Mouse (Mus musculus) ES-Bruce4 (cell line): ENCODE results near the gene Wdr77.

Experiments used
- CTCF ChIP-seq: IDR thresholded peaks from one replicate; pipeline ENCODE4 v1.8.1; 2011; ENCODE audit warnings: low read depth, low read length
- EP300 ChIP-seq: IDR thresholded peaks from 2 replicates; pipeline ENCODE4 v1.6.1; 2011; ENCODE audit warnings: low read depth, low read length; ENCODE audit not compliant: insufficient read depth
- POLR2A ChIP-seq: IDR thresholded peaks from one replicate; pipeline ENCODE4 v1.8.1; 2011; ENCODE audit warnings: low read length; ENCODE audit not compliant: insufficient read depth

DNA sequence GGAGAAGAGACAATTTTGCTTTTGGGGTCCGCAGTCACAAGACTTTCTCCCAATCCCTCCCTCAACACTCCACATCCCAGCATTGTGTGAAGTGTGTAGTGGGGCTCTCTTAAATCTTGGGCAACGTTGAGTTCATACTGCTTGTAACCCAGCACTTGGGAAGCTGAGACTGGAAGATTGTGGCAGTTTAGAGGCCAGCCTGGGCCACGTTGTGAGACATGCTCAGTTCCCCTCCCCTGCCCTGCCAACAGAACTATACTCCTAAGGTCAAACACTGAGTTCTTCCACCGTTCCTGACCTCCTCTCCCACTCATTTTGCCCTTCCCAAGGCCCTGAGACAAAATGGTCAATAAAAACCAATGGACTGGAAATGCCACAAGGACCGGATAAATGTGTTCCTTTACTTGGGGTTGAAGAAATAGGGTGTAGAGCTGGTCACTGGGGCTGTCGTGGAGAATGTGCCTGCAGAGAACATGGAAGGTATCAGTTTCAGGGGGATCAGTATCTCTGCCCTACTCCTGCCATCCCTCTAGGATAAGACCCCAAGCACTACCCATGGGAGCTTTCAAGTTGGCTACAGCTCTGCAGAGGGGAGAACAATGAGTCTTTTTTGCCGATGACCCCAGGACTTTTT is 31.5 kb upstream of the Wdr77 start:
- no peak for TF ChIP-seq CTCF
- no peak for TF ChIP-seq POLR2A
- TF ChIP-seq EP300: no peak
